Mouse (Mus musculus): Measurements from ENCODE around the gene Gcsam.

DNA sequence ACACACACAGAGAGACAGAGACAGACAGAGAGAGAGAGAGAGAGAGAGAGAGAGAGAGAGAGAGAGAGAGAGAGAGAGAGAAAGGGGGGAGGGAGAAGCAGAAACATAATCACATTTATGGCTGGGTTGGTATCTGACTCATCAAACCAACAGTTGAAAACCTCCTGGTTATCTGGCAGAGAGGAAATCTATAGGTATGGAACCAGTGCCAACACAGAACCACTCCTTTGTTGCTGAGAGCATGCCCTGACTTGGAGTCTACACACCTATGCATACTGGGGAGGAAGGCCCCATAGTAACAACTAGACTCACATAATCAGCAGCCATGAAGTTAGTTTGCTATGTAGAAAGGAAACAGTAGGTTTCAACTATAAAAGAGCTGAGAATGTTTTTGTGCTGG is 52.2 kb downstream of the Gcsam start:
- TF ChIP-seq EP300 (IDR thresholded peaks at IDR 0.05; ENCODE audit: insufficient read depth, low read depth, low read length): no peak
- TF ChIP-seq CTCF (IDR thresholded peaks at IDR 0.05): no peak
- no peak for TF ChIP-seq POLR2A (IDR thresholded peaks at IDR 0.05; ENCODE audit: insufficient read depth, low read depth, low read length)
